Comparison of ENCODE assay signal across 40 mouse cellular contexts in genomic region chr19:29655148-29655547, GRCm38 (mm10). TPM values are rescaled to one million over a fixed set of nuclear protein-coding genes. Genes with fewer than 3 reads are reported as not detected.
A peak's percentile ranks its signal among the peaks of the same experiment; 100 is the strongest.
DNase-seq lines count a peak whose midpoint lies in the region; TF ChIP-seq lines count a peak whose summit lies in the region.
"Had no signal": no experiment of that assay in that cellular context is flagged by ENCODE, and none has a peak within 500 bp of the region (broad histone marks: within the 10 kb centered on the region; RNA-seq: fewer than 3 reads in every experiment).

No protein-coding gene starts in this region.

- H3K27ac ChIP-seq in midbrain, embryonic 10.5 days (replicated peaks) = no peak overlapping the region
- H3K27ac ChIP-seq: embryonic facial prominence, embryonic 12.5 days; forebrain, embryonic 10.5 days; forebrain, embryonic 15.5 days; heart, embryonic 10.5 days; hindbrain, embryonic 13.5 days; layer of hippocampus, adult 2 months; liver, embryonic 12.5 days; midbrain, embryonic 12.5 days; neural tube, embryonic 13.5 days had no signal

- H3K4me1 ChIP-seq in midbrain, embryonic 10.5 days = peaks cover 9% of the 10 kb centered on the region
- H3K4me1 ChIP-seq: embryonic facial prominence, embryonic 12.5 days; forebrain, embryonic 15.5 days; hindbrain, embryonic 13.5 days; midbrain, embryonic 12.5 days; neural tube, embryonic 13.5 days had no signal

- no peaks in the 10 kb centered on the region for H3K36me3 ChIP-seq in C2C12 (ENCODE audit: control insufficient read depth, insufficient read depth)
- H3K36me3 ChIP-seq in midbrain, embryonic 10.5 days = no peaks in the 10 kb centered on the region
- H3K36me3 ChIP-seq: embryonic facial prominence, embryonic 12.5 days; forebrain, embryonic 10.5 days; forebrain, embryonic 15.5 days; heart, embryonic 10.5 days; hindbrain, embryonic 13.5 days; liver, embryonic 12.5 days; midbrain, embryonic 12.5 days; neural tube, embryonic 13.5 days had no signal

- no peak for TF ChIP-seq CTCF in C2C12 (IDR thresholded peaks at IDR 0.05; ENCODE audit: control insufficient read depth, insufficient read depth, insufficient read length)

- no peaks in the 10 kb centered on the region for H3K27me3 ChIP-seq in C2C12 (ENCODE audit: control insufficient read depth, insufficient read depth, insufficient read length)
- H3K27me3 ChIP-seq in midbrain, embryonic 10.5 days (ENCODE audit: low read depth, poor library complexity, severe bottlenecking) = no peaks in the 10 kb centered on the region
- H3K27me3 ChIP-seq: embryonic facial prominence, embryonic 12.5 days; forebrain, embryonic 15.5 days; hindbrain, embryonic 13.5 days; midbrain, embryonic 12.5 days; neural tube, embryonic 13.5 days had no signal

- H3K79me2 ChIP-seq in C2C12 (ENCODE audit: control insufficient read depth, insufficient read depth) = no peaks in the 10 kb centered on the region

- H3K4me3 ChIP-seq in C2C12 (ENCODE audit: insufficient read depth, poor library complexity, severe bottlenecking) = no peak overlapping the region
- H3K4me3 ChIP-seq in midbrain, embryonic 10.5 days = no peak overlapping the region
- H3K4me3 ChIP-seq: embryonic facial prominence, embryonic 12.5 days; forebrain, embryonic 10.5 days; forebrain, embryonic 15.5 days; heart, embryonic 10.5 days; hindbrain, embryonic 13.5 days; layer of hippocampus, adult 2 months; liver, embryonic 12.5 days; midbrain, embryonic 12.5 days; neural tube, embryonic 13.5 days had no signal

- WGBS in midbrain, embryonic 10.5 days = 48% methylated on average over 6 of the region's 6 CpGs

- no peaks in the 10 kb centered on the region for H3K9me3 ChIP-seq in midbrain, embryonic 10.5 days (replicated peaks)
- H3K9me3 ChIP-seq: embryonic facial prominence, embryonic 12.5 days; forebrain, embryonic 10.5 days; forebrain, embryonic 15.5 days; heart, embryonic 10.5 days; hindbrain, embryonic 13.5 days; liver, embryonic 12.5 days; midbrain, embryonic 12.5 days; neural tube, embryonic 13.5 days had no signal

- DNase-seq in embryo, embryonic 10.5 days (ENCODE audit: low spot score) = peak; percentile 18
- DNase-seq in embryo, embryonic 10 days (ENCODE audit: low spot score) = no peak
- DNase-seq in left cerebral cortex, adult 18-20 months (ENCODE audit: low spot score in 2 of 2) = peak; percentile 10 to 20
- no peak for DNase-seq in left cerebral cortex, adult 8-10 months (ENCODE audit: low spot score in 2 of 2)
- peak; percentile 89 for DNase-seq in R1 (ENCODE audit: low read depth, low spot score)
- DNase-seq in ovary, postnatal 10 days (ENCODE audit: low spot score) = no peak
- no peak for DNase-seq in midbrain, embryonic 10.5 days (ENCODE audit: low spot score)
- DNase-seq: adrenal gland, adult 2 months; adrenal gland, postnatal 36 days; cerebellum, adult 2 months; cerebellum, postnatal 14 days; gastrocnemius, postnatal 10 days; heart, postnatal 36 days; kidney, adult 11 months; kidney, postnatal 36 days; liver, postnatal 0 days; lung, postnatal 36 days; retina, postnatal 1 day; spleen, adult 18-20 months; thymus, adult 2 months; thymus, postnatal 36 days had no signal

- no peak overlapping the region for H3ac ChIP-seq in C2C12 (ENCODE audit: control insufficient read depth, insufficient read length, low read depth)

- H3K79me3 ChIP-seq in C2C12 (ENCODE audit: low read depth) = no peaks in the 10 kb centered on the region

TF ChIP-seq in C2C12, 6 proteins besides CTCF, POLR2A, EP300 and RAD21:
- TF ChIP-seq MYOD1 (IDR thresholded peaks at IDR 0.05; ENCODE audit: control insufficient read depth, insufficient read length, low read depth) = peak; percentile 67
- no peak for TF ChIP-seq USF1 (IDR thresholded peaks at IDR 0.05; ENCODE audit: low read depth)

RNA-seq across cellular contexts. Expression of gene Ermp1, which starts 6.9 kb away (rescaled TPM):
- total RNA-seq in left cerebral cortex, adult 18-20 months (2021) = 10 to 100 TPM; 37.0 to 38.0 TPM
- total RNA-seq in left cerebral cortex, adult 8-10 months (2022) = 10 to 100 TPM; 37.0 to 41.9 (median 40.1) TPM
- polyA plus RNA-seq in C2C12 (2012; fragmentation: generic; extraction: Trizol) = 8.8 TPM
- 12.6 and 14.2 TPM in 2 replicates for polyA plus RNA-seq in midbrain, embryonic 10.5 days (2016; fragmentation: Nextera tagmentation; extraction: Ambion mirVana)

RNA-seq across cellular contexts. Expression of gene Mlana, which starts 42.5 kb away (rescaled TPM):
- under 1 TPM in 1 of 2 experiments, not detected in 1; 0.49 TPM for total RNA-seq in left cerebral cortex, adult 18-20 months (2021)
- total RNA-seq in left cerebral cortex, adult 8-10 months (2022) = under 1 TPM in 1 of 4 experiments, not detected in 3; 0.39 TPM
- not detected for polyA plus RNA-seq in C2C12 (2012; fragmentation: generic; extraction: Trizol)
- polyA plus RNA-seq in midbrain, embryonic 10.5 days (2016; fragmentation: Nextera tagmentation; extraction: Ambion mirVana) = 0.14 TPM in 1 of 2 replicates, not detected in the other
- total RNA-seq: adrenal gland, adult 2 months; adrenal gland, postnatal 36 days; granulocyte monocyte progenitor cell, adult 5-6 weeks; megakaryocyte, adult 5-6 weeks; midbrain, postnatal 0 days had no signal
- polyA plus RNA-seq: activated CD4-positive, CD25-positive, alpha-beta regulatory T cell, adult 4 months; adrenal gland, adult 2 months; cerebellum, adult 2 months; cortical plate, adult 2 months; forebrain, embryonic 15.5 days; hindbrain, embryonic 13.5 days; inflammation-experienced regulatory T-cells, adult 6 months; kidney, embryonic 16.5 days; liver, embryonic 12.5 days; liver, postnatal 0 days; lung, embryonic 16.5 days; midbrain, embryonic 12.5 days; midbrain, postnatal 0 days; neural tube, embryonic 13.5 days; stomach, embryonic 16.5 days had no signal

Comparison
In these comparisons a context has a peak if more than half of its experiments do, and no peak if none do; other contexts are left out.
1. DNase-seq: peak in embryo, embryonic 10.5 days (single experiment), left cerebral cortex, adult 18-20 months (2 of 2) and R1 (single experiment); none in embryo, embryonic 10 days (single experiment), left cerebral cortex, adult 8-10 months (0 of 2), ovary, postnatal 10 days (single experiment) and midbrain, embryonic 10.5 days (single experiment).